Mouse (Mus musculus): ENCODE results near the gene Mlec. TPM values are rescaled to one million over a fixed set of nuclear protein-coding genes. Genes with fewer than 3 reads are reported as not detected.
"Not testable (repeated sequence)": the region's sequence is repeated elsewhere in the genome, so short reads cannot be mapped to it uniquely, and the experiment has no call there.

Gene Mlec
- total RNA-seq, 2 experiments from 2014 or later, result 81.5 to 82.4 TPM

GRCm38 (mm10) chr5:115181248-115181940 lies 23.4 kb upstream of the Mlec start:
- no peak for DNase-seq

DNA sequence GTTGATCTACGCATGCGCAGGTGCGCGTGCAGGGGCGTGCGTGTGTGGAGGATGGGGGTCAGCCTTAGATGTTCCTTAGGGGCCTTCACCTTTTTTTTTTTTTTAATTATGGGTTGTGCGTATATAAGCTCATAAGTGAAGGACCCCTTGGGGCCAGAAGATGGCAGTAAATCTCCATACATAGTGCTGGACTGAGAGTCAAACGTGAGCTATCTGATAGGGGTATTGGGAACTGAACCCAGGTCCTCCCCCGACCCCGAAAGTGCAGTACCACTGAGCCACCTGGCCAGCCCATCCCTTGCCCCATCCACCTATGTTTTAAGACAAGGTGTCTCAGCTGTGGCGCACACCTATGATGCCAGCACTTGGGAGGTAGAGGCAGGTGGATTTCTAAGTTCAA lies 21.6 kb upstream of the Mlec start:
- DNase-seq, result no peak

GRCm38 (mm10) chr5:115177866-115178265 lies 19.9 kb upstream of the Mlec start:
- DNase-seq, result no peak

- no peak for DNase-seq
Measured at GRCm38 (mm10) chr5:115174554-115174953, 16.6 kb upstream of the Mlec start.

- DNase-seq, result no peak
Measured at GRCm38 (mm10) chr5:115170150-115170549, 12.2 kb upstream of the Mlec start.

- DNase-seq, result no peak
Measured at GRCm38 (mm10) chr5:115168641-115169415, 10.8 kb upstream of the Mlec start.

GRCm38 (mm10) chr5:115167396-115167795 lies 9.4 kb upstream of the Mlec start:
- no peak for DNase-seq

GRCm38 (mm10) chr5:115166815-115167194 lies 8.8 kb upstream of the Mlec start:
- no peak for DNase-seq

DNA sequence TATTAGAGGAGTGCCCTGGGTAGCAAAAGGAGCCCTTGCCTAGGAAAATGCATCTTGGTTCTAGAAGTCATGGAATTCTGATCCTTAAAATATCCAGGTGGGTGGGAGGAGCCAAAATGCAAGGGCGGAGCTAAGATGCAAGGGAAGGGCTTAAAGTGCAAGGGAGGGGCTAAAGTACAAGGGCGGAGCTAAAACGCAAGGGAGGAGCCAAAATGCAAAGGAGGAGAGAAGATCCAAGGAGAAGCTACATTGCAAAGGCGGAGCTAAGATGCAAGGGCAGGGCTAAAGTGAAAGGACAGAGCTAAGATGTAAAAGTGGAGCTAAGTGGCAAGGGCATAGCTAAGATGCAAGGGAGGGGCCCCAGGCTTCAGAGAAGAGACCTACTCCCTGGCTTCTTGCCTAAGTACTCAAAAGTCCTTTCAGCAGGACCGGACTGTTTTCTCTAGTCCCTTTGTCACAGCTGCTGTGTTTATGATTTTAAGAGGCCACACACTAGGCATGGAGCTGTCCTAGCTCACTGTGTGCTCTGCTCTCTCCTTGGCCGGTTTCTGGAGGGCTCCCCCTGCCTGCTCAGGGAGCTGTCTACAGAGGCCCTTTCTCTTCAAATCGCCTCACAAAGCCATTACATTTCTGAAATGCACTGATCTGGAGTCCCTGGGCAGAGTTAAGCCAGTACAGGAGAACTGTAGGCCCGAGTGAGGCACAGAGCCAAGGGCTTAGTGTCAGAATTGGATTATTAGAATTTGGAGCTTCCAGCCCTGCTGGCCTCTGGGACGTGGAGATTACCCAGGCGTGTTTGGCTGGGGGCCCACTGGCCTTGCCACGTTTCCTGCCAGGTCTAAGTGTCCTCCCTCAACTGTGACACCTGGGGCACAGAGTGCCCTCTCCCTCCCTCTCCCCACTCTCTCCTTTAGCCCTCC lies 8.2 kb upstream of the Mlec start:
- DNase-seq, result no peak

GRCm38 (mm10) chr5:115165351-115165750 lies 7.4 kb upstream of the Mlec start:
- DNase-seq, result no peak

DNA sequence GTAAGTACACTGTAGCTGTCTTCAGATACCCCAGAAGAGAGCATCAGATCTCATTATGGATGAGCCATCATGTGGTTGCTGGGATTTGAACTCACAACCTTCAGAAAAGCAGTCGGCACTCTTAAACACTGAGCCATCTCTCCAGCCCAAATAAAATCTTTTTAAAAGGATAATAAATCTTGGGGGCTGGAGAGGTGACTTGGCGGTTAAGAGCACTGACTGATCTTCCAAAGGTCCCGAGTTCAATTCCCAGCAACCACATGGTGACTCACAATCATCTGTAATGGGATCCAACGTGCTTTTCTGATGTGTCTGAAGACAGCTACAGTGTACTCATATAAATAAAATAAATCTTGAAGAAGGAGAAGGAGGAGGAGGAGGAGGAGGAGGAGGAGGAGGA lies 6.5 kb upstream of the Mlec start:
- not testable (repeated sequence) for DNase-seq

GRCm38 (mm10) chr5:115163563-115163962 lies 5.6 kb upstream of the Mlec start:
- DNase-seq, result peak; percentile 53 to 72

DNA sequence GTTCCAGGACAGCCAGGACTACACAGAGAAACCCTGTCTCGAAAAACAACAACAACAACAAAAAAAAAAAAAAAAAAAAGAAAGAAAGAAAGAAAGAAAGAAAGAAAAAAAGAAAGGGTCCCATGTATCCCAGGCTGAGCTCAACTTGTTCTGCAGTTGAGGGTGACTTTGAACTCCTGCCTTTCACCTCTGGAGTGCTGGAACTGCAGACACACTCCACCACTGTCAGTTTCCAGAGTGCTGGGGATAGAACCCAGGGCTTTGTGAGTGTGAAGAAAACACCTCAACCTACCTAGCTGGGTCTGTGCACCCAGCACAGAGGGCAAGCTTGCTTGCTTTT lies 3.9 kb upstream of the Mlec start:
- DNase-seq, result not testable (repeated sequence)

DNA sequence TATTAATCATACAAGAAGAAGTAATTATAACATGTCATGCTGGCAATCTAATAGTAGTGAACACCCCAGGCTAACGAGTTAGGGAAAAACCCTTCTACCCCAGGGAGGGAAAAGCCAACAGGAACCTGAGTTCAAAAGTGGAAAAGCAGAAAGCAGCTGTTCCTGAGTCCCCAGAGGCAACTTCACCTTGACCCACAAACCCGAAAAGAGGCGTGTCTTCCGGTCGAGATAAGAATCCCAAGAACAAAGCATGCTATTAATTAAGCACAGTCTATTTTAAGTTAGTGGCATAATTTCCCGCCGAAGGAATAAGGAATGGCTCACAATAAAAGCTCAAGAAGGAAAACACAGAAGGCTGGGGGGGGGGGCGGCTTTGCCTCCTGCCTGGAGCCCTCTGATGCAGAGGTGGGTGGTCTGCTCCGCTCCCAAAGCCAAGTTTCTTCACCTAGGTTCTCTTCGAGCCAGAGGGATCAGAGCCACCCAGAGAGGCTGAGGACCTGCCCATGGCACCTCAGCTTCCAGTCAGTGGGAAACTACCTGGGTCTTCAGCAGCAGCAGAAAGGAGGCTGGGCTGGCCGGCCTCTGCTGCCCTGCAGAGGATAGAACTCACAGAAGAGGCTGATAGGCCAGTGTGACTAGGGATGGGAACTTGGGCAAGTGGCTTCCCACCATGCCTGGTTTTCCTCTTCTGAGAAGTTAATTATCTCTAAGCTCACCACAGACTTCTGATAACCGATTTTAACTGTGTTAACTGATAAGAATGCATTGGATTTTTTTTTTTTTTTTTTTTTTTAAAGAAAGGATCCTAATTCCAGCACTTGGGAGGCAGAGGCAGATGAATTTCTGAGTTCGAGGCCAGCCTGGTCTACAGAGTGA lies 3.3 kb upstream of the Mlec start:
- peak; percentile 60 to 85 for DNase-seq

DNA sequence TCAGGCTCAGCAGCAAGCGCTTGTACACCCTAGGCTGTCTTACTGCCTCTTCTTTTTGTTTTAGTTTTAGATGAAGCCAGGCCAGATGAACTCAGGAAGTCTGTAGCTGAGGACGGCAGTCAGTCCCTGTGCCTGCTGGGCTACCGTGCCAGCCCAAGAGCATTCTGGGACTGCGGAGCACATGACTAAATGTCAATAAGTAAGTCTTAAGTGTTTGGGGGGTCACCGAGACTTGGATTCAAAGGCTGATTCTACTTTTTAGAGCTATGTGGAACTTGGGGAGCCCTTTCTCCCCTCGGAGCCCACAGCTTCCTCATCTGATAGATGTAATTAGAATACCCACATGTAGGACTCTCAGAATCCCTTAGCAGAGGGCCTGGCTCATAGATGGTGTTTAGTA lies 2.7 kb upstream of the Mlec start:
- no peak for DNase-seq

DNA sequence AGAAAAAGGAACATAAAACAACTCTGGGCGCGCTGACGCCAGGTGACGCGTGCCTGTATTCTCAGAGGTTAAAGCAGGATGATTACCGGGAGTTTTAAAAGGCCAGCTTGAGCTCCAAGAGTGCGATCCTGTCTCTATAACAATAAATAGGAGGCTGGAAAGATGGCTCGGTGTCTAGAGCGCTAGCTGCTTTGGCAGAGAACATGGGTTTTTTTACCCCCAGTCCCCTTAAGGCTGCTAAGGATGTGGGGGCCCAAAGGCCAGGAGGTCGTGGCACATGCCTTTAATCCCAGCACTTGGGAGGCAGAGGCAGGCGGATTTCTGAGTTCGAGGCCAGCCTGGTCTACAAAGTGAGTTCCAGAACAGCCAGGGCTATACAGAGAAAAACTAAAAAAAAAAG lies 1.2 kb upstream of the Mlec start:
- DNase-seq, result no peak

DNA sequence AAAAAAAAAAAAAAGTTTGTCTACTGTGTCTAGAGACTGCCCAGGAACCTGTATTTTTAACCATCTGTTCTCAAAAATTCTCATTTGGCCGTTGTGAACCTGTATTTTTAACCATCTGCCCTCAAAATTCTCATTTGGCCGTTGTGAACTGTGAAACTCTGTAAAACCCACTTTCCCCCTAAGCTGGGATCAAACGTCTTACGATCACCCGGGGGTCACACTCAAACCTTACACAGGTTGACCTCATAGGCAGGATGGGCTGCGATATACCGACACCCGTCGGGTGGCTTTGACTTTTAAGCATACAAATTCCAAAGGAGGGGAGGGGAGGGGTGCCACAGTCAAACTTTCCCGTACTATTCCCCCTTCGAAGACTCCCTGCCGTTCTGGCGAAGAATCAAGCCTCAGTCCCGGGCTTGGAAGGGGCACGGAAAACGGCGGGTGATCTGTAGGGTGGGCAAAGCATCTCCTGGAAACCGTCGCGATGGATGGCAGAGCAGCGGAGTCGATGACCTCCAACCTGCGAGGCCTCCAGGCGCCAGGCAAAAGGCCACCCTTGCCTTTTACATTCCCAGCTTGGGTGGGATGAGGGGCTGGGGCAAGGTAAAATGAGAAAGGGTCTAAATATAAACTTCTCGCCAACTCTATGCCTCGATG lies 918 bp downstream of the Mlec start:
- peak in 1 of 2 experiments; percentile 45 for DNase-seq

DNA sequence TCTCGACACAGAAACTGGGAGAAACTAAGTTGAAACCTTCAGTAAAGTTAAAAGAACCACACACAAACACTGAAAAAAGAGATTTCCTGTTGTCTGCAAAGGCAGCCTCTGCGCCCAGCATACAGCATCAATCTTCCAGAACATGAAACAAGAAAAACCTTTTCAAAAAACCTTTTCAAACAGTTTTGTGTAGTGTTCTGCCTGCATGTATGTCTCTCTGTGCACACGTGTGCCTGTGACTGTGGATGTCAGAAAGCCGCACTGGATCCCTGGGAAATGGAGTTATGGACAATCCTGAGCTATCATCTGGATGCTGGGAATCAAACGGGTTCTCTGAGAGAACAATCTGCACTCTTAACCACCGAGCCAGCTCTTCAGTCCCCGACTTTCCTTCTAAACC lies 1.6 kb downstream of the Mlec start:
- DNase-seq, result no peak

- peak; percentile 40 to 46 for DNase-seq
Measured at GRCm38 (mm10) chr5:115155831-115156230, 2.1 kb downstream of the Mlec start.

DNA sequence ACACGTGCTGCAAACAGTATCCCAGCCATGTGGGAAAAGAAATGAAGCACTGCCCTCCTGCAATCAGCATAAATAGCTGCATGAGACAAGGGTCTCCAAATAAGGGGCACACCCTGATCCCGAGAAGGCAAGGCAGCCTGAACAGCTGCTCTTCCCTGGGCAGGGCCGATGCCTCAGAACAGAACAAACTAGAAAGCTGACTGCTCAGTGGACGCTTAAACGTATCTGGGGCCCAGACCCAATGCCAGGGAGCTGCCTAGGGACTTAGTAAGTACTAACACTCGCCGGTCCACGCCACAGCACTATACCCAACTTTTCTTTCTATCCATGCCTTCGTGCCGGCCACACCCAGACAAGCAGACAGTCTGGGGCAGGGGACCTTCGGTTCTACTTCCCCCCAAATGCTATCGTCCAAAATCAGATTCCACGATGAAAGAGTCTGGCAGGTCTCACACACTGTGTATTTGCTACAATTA lies 2.8 kb downstream of the Mlec start:
- no peak for DNase-seq
